Mouse (Mus musculus) myocyte (in vitro differentiated cells): ENCODE results near the gene Celf2.

Experiments
- CEBPB ChIP-seq: IDR thresholded peaks from 2 replicates; pipeline ENCODE4 v1.6.1; 2011; ENCODE audit warnings: mild to moderate bottlenecking, moderate library complexity; ENCODE audit not compliant: poor library complexity, insufficient read depth, severe bottlenecking
- MAX ChIP-seq: IDR thresholded peaks from one replicate; pipeline ENCODE4 v1.6.1; 2011; ENCODE audit warnings: low read depth, mild to moderate bottlenecking, control low read depth
- MYOG ChIP-seq, 3 experiments: IDR thresholded peaks; one replicate each; pipeline ENCODE4 v1.6.1; 2011; ENCODE audit warnings: control low read depth in 2 of 3, low read depth in 2 of 3, mild to moderate bottlenecking in 2 of 3; ENCODE audit not compliant: insufficient read length in 2 of 3, control insufficient read depth in 1 of 3, insufficient read depth in 1 of 3
- POLR2A ChIP-seq: IDR thresholded peaks from one replicate; pipeline ENCODE4 v1.6.1; 2011; ENCODE audit warnings: low read depth, mild to moderate bottlenecking, control low read depth, moderate library complexity; ENCODE audit not compliant: insufficient read length
- REST ChIP-seq: IDR thresholded peaks from one replicate; pipeline ENCODE4 v1.6.1; 2011; ENCODE audit warnings: mild to moderate bottlenecking, control low read depth, moderate library complexity; ENCODE audit not compliant: insufficient read depth, insufficient read length
- TCF3 ChIP-seq: IDR thresholded peaks from one replicate; pipeline ENCODE4 v1.6.1; 2011; ENCODE audit warnings: low read depth, control low read depth; ENCODE audit not compliant: insufficient read length
- USF1 ChIP-seq: IDR thresholded peaks from one replicate; pipeline ENCODE4 v1.6.1; 2011; ENCODE audit warnings: low read depth, mild to moderate bottlenecking, control low read depth, moderate library complexity

DNA sequence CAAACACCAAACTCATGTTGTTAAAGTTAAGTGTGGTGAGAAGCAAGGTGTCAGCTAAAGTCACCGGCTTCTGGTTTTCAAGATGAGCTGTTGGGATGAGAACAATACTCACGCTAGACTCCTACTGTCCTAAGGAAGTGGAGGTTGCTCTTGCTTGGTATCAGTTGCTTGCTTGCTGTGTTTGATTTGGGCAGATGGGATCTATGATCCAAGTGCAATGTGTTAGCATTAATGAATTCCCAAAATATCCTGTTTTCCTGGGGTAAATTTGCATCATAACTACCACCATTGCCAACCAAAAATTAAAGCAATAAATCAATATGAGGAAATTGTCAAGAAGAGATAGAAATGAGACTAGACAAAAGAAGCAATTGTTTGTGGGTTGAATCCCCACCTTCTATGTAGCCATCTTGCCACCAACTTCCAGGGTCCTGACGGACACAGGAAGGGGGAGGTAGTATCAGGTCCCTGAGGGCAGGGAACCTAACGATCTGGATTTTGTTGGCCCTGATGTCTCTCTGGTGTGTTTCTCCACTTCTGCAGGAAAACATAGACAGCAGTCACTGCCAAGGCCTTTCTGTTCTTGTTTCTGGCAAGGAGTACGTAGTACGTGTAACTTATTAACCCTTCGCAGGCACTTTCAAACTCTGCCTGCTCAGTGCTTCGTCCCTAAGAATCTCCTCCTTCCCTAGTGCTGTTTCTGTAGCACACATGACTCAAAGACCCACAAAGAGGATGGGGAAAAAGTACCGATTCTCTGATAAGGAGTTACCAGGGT, 563.5 kb downstream of the Celf2 start:
- TF ChIP-seq POLR2A (no peak), USF1 (no peak), MYOG (IDR thresholded peaks at IDR 0.05; ENCODE audit: control insufficient read depth in 1 of 3, insufficient read depth in 1 of 3, insufficient read length in 2 of 3, low read depth in 2 of 3) (no peak), TCF3 (no peak), MAX (no peak), REST (no peak), CEBPB (no peak)
